Mouse (Mus musculus): ENCODE results near the gene Stx18.

The Stx18 gene

DNA sequence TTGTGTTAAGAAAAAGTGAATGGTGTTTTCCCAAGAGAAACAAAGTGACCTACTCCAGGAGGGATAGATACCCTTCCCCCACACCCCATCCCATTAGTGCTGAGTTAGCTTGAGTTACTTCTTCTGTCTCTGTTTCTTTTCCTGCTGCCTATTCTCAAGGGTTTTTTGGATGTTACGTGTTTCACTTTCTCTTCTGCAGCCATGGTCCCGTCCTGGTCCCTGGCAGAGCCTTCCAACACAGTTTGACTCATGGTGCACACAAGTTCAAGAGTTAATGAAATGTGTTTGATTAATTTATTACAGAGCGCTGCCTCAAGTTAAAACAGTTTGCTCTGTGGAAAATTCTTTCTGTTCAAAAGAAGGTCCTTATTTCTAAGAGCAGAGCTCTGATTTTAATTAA is 44.0 kb downstream of the Stx18 start:
- DNase-seq = no peak

GRCm38 (mm10) chr5:38083362-38083761 is 44.8 kb downstream of the Stx18 start:
- DNase-seq = no peak

DNA sequence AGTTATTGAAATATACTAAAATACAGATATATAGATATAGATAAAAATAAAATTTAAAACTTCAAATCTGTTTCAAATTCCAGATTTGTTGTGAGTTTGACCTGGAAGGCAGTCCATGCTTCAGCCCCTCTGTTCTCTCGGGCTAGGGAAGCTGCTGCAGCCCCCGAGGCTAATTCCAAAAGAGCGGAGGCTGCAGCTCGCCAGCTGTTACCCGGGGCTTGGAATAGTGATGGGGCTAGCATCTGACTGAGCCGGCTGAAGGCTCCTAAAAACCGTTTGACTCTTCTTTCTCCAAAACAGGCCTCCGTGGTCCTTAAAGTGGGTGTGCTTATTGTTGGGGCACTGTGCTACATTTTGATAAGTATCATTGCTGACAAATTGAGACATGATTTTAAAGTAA is 46.1 kb downstream of the Stx18 start:
- DNase-seq = no peak

- DNase-seq = peak; percentile 63
These were observed 47.2 kb downstream of the Stx18 start for GRCm38 (mm10) chr5:38085561-38086392.

DNA sequence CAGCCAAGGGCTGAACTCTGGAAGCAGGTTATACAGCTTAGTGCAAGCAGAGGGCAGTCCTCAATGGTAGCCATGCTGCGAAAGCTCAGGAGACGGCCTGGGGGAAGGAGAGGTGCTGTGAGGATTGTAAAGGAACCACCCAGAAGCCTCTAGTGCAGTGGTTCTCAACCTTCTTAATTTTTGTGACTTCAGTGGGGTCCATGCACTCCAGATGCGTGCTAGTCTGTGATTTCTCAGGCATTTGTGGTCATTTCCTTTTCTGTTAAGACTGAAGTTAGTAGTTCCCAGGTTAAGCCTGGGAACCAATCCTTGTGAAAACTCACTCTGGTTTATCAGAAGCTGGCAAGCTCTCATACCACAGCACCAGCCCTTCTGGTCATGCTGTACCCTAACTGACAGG is 51.6 kb downstream of the Stx18 start:
- DNase-seq = no peak

DNA sequence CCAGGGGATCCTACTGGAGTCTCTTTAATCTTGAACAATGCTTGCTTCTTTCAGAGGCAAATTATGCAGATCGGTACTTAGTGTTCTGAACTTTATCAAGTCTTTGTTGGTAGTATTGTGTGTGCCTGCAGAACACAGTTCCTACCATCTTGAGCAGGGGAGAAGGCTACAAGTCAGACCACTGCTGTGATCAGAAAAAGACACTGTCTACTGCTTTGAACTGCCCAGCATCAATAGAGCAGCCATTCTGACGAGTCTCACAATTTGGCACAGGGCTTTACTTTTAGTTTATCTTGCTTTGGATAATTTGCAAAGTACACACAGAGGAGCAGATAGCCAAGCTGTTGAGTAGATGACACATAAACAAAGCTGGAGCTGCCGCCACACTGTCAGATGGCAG is 52.0 kb downstream of the Stx18 start:
- DNase-seq = no peak

DNA sequence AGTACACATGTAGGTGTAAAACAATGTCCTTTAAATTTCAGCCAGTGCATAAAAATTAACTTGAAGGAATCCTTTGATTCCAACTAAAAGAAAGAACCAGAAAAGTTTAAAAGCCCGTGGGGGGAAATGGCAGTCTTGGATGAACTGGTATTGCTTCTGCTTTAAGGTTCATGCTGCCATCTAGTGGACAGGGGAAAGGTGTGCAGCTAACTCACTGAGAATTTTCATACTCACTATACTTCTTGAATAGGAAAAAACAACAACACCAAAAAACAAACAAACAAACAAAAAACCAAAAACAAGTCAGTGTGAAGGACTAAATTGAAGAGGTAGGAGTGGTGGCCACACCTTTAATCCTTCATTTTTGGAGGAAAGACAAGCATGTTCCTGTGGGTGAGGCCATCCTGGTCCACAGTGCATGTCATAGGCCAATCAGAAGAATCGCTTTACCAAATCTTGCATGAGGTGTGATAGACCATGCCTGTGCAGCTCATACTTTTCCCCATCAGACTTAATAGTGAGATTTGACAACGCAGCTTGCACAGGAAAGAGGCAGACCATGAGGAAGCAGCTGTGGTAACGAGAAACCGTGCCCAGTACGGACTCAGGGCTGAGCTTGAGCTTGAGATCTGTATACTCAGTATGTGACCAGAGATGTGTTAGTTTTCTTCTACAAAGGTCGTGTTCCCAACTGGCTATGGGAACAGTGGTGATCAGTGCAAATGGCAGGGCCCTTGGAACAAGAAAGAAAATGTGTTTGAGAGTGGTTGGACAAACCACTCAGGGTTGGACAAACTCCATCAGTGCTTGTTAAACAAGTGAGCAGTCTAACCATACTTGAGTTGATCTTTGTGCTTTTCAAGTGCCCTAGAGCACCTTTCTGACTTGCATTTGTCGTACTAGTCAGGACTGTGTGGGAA is 52.8 kb downstream of the Stx18 start:
- no peak for DNase-seq

- DNase-seq = no peak
These were observed 53.4 kb downstream of the Stx18 start for GRCm38 (mm10) chr5:38091966-38092304.

DNA sequence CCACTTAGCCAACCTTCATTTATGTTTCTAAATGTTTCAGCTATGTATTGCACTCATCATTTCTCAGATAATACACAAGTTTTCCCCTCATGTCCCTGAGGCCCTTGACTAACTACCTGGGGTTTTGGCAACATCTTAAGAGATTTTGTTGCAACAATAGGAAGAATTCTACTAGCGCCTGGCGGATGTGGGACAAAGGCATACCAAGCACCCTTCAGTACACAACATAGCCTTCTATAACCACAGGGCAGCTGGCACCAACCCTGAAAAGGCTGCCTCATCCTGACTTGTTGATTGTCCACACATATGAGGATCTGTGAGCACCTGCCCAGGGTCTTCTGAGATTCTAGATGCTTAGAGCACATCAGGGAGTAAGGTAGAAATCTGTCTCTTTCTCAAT is 55.8 kb downstream of the Stx18 start:
- DNase-seq = no peak

DNA sequence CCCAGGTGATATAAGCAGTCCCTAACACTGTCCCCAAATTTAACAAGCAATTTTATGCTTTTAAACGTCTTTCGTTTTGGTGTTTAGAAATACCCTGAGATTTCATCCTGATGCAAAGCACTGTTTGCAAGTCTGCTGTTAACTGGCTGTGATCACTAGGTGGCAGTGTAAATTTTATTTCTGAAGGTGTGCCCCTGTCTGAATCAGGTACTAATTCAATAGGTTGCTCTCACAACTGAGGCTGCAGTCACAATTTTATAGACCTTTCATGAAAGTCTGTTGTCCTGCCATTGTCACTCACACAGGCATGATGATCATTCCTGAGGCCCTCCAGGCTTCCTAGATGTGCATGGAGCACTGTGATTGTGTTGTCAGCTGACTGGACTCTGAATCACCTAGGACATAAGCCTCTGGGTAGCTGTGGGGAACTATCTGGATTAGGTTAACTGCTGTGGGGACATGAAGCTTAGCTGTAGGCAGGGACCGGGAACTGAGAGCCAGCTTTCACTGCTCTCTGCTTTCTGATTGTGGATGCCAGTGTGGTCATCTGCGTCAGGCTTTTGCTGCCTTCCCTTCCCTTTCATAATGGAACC is 59.1 kb downstream of the Stx18 start:
- DNase-seq = no peak

GRCm38 (mm10) chr5:38099139-38099676 is 60.7 kb downstream of the Stx18 start:
- DNase-seq = no peak

GRCm38 (mm10) chr5:38102945-38103344 is 64.4 kb downstream of the Stx18 start:
- no peak for DNase-seq

- DNase-seq = no peak
These were observed 67.6 kb downstream of the Stx18 start for GRCm38 (mm10) chr5:38106080-38106697.

DNA sequence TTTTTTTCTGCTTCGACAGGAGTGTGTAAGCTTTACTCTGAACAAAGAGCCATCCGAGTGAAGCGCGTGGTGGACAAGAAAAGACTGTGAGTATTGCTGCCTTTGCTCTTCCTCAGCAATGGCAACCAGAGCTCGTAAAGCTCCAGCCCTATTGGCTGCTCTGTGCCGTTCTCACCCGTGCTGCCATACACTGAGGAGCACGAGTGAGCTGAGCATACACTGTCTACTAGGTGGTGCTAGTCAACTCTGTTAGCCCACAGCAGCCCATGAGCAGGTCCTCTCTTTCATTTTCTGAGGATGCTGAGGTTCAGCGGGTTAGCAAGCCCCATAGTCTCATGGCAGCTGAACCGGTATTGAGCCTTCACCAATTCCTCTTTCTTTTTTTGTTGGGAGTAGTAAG is 68.3 kb downstream of the Stx18 start:
- DNase-seq = no peak

DNA sequence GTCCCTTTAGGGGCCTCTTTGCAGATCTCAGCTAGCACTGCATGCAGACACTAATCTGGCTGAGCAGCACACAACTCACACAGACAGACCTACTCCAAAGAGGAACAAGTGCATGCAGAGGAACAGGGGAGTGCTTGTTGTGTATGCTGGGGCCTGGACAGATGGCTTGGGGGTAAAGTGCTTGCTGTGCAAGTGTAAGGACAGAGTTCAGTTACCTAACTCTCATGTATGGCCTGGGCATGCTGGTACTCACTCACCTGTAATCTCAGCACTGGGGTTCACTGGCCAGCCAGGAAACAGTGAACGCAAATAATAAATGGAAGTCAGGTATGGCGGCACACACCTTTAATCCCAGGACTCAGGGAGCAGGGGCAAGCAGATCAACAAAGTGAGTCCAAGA is 76.0 kb downstream of the Stx18 start:
- no peak for DNase-seq

DNA sequence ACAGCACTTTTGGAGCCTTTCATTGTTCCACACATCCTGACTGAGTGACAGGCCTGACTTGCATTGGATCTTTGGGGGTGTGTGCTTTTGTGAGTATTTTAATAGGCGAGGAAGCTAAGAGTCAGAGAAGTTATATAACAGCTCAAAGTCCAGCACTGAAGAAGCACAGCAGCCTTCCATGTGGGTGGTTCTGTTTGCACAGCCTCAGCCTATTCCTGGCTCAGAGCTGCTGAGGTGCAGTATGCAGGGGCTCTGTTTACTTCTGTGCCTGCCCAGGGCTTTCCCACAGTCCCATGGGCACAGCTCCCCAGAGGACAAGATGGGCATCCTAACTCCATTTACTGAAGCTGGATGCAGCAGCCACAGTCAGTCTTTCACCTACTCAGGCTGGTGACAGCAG is 78.5 kb downstream of the Stx18 start:
- no peak for DNase-seq

GRCm38 (mm10) chr5:38119268-38119667 is 80.7 kb downstream of the Stx18 start:
- no peak for DNase-seq

- no peak for DNase-seq
These were observed 83.2 kb downstream of the Stx18 start for GRCm38 (mm10) chr5:38121699-38122098.

DNA sequence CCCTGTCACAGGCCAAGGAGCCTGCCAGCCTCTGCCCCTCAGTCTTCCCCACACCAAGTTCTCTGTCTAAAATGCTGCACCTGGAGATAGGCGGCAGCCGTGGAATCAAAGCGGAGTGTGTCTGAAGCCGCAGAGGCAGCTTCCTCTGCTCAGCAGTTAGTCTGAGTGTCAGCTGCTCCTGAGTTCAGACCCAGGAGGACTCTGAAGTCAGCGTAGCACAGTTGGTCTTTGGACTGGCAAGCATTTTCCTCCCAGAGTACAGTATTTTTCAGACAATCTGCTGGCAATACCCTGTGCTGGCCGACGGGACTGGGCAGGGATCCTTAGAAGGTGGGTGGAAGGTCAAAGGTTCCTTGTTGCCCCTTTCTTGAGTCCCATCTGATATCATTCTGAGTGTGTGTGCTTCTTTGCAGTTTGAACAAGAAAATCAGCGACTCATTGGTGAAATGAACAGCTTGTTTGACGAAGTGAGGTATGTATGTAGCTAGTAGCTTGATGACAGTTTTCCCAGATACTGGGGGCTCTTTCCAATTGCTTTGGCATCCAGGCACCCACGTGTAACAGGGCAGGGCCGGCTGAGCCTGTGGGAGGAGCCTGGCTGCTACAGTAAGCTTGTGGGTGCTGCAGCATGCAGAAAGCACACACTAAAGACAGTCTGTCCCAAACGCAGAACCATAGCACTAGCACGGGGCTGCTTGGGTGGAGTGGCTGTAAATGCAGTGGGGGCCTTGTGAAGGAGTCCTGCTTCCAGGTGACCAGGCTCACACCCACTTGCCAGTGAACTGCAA is 88.2 kb downstream of the Stx18 start:
- no peak for DNase-seq

DNA sequence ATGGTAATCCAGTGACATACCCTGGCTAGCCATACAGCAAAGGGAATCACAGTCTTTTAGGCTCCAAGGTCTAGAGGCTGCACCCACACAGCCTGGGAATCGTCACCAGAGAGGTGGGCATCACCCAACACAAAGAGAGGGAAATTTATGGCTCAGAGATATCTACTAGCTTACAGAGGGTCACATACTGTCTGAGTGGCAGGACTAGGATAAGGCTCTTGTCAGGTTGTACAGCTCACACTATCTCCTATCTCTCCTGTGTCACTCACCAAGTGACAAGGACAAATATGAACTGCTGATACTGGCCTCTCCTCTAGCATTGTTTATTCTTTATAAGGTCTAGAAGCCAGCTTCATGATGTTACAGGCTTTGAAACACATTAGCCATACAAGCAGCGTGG is 90.8 kb downstream of the Stx18 start:
- no peak for DNase-seq

DNA sequence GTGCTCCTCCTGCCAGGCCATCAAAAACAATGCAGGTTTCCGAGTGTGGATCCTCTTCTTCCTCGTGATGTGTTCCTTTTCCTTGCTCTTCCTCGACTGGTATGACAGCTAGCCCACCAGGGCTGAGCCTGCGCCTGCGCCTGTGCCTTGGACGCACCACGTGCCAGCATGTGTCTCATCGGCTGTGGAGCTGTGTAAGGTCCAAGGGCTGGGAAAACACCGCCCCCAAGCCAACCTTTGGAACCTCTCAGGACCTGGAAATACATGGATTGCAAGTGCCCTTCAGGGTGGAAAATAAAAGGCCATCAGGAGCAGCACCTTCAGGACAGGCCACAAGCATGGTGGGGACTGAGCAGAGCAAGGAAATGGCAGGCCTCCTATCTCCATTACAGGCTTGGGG is 97.7 kb downstream of the Stx18 start:
- no peak for DNase-seq

DNA sequence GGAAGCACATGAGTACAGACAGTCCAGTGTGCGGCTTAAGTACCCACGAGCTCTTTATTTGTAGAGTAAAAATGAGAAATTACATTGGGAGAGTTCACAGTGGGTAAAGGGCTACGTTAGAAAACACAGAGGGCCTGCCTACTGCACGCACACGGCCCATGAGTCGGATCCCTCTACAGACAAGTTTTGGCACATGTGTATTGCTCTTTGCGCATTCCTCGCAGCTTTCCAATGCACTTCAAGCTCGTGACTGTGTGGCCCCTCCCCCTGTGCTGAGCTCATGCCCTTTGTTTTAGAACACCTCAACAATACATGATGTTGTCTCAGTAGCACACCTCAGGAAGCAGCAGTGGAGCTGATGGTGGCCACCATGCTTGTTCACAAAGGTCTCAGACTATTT is 98.6 kb downstream of the Stx18 start:
- no peak for DNase-seq

All from thymus, postnatal 4 days (tissue).